Mouse (Mus musculus) kidney, postnatal 14 days (tissue): ENCODE data around the gene Gm3526.
"Not testable (repeated sequence)": the region's sequence is repeated elsewhere in the genome, so short reads cannot be mapped to it uniquely, and the experiment has no call there.

Source experiments
- DNase-seq: peaks from one replicate; pipeline ENCODE4 v3.0.0; 2022; ENCODE audit warnings: mixed read lengths

Gene Gm3526

DNA sequence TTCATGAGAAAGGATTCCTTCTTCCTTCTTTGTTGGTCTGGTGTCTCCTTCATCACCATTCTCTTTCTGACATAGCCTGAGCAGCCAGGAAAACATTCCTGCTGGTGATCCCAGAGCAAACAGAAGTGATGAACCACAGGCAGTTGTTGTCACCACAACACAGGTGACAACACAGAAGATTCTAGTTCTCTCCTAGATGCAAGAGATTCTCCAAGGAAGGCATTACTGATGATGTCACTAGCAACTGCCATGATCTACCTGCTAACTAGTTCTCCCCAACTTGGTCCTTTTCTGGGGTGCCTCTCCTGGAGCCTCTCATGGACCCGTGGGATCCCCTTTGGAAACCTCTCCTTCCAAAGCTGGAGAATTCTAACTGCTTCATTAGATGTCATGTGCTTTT lies at the start of gene Gm3526:
Gm3526 (minus strand) TSS at position 101 of the 400 bp plus-strand sequence.
- not testable (repeated sequence) for DNase-seq
